Mouse (Mus musculus) stomach, embryonic 14.5 days (tissue): ENCODE measurements around the gene Bub1b. TPM values are rescaled to one million over a fixed set of nuclear protein-coding genes. Genes with fewer than 3 reads are reported as not detected.

Experiments
- ATAC-seq: fragments of 200-750 bp; cut with Nextera tagmentation; 2 replicates; pipeline ENCODE4 v1.8.0; 2017; ENCODE audit warnings: low read depth, moderate TSS enrichment; ENCODE audit not compliant: insufficient number of reproducible peaks, insufficient read depth, low FRiP score
- H3K27ac ChIP-seq: fragments of 300-500 bp; sonication (generic); 2 replicates; pipeline ENCODE4 v1.5.1; 2014; ENCODE audit warnings: mild to moderate bottlenecking, low read length, moderate library complexity, mixed read lengths
- H3K27me3 ChIP-seq: fragments of 300-500 bp; sonication (generic); 2 replicates; pipeline ENCODE4 v1.6.1; 2014; ENCODE audit warnings: low read length, control low read depth, mixed read lengths; ENCODE audit not compliant: control insufficient read depth, insufficient read depth
- H3K36me3 ChIP-seq: fragments of 300-500 bp; sonication (generic); 2 replicates; pipeline ENCODE4 v1.6.1; 2014; ENCODE audit warnings: mild to moderate bottlenecking, control low read depth, low read length, moderate library complexity, mixed read lengths; ENCODE audit not compliant: control insufficient read depth, insufficient read depth
- H3K4me1 ChIP-seq: fragments of 300-500 bp; sonication (generic); 2 replicates; pipeline ENCODE4 v1.6.1; 2014; ENCODE audit warnings: low read length, control low read depth, mixed read lengths; ENCODE audit not compliant: control insufficient read depth, insufficient read depth
- H3K4me2 ChIP-seq: fragments of 300-500 bp; sonication (generic); replicated peaks from 2 replicates; pipeline ENCODE4 v1.6.1; 2014; ENCODE audit warnings: low read depth, low read length, control low read depth
- H3K4me3 ChIP-seq: fragments of 300-500 bp; sonication (generic); 2 replicates; pipeline ENCODE4 v1.5.1; 2014; ENCODE audit warnings: low read depth, low read length, control low read depth
- H3K9ac ChIP-seq: fragments of 300-500 bp; sonication (generic); replicated peaks from 2 replicates; pipeline ENCODE4 v1.6.1; 2014; ENCODE audit warnings: low read depth, mild to moderate bottlenecking, control low read depth, low read length, moderate library complexity, mixed read lengths
- H3K9me3 ChIP-seq: fragments of 300-500 bp; sonication (generic); 2 replicates; pipeline ENCODE4 v1.6.1; 2016; ENCODE audit warnings: low read depth, low read length, control low read depth; ENCODE audit not compliant: control insufficient read depth
- whole genome bisulfite sequencing: fragments of 180-500 bp; shearing (Covaris S2); extraction: QIAGEN DNeasy Blood & Tissue Kit; methylation state at CpG from one replicate; pipeline ENCODE4 v1.1.7; 2014; 5-methylcytosine and 5-hydroxymethylcytosine counted together
- polyA plus RNA-seq: library from polyadenylated mRNA; unstranded; fragments of >200 nt; fragmentation: Nextera tagmentation; extraction: Ambion mirVana; gene quantifications from 2 replicates; pipeline ENCODE4 v1.2.1, GENCODE M21; 2014

Bub1b gene
- polyA plus RNA-seq, 1 experiment from 2014 or later, result 81.2 TPM

GRCm38 (mm10) chr2:118687791-118688190 lies 89.8 kb downstream of the Bub1b start:
- no peaks in the 10 kb centered on the region for H3K36me3 ChIP-seq
- H3K27ac ChIP-seq, result no peak overlapping the region
- WGBS, result 93% methylated on average over 3 of the region's 3 CpGs
- H3K27me3 ChIP-seq, result no peaks in the 10 kb centered on the region
- no peak overlapping the region for H3K9ac ChIP-seq
- no peak for ATAC-seq
- no peak overlapping the region for H3K4me2 ChIP-seq
- H3K4me1 ChIP-seq, result no peaks in the 10 kb centered on the region
- H3K9me3 ChIP-seq, result no peaks in the 10 kb centered on the region
- H3K4me3 ChIP-seq, result no peak overlapping the region

DNA sequence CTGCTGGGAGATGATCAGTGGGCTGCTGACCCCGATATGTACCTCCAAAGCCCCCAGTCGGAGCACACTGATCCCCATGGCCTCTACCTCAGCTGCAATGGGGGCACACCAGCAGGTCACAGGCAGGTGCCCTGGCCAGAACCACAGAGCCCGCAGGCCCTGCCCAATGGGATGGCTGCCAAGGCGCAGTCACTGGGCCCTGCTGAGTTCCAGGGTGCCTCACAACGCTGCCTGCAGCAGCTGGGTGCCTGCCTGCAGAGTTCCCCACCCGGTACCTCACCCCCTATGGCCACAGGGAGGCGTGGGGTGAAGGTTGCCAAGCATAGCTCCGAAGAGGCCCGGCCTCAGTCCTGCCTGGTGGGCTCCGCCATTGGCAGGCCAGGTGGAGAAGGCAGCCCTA lies 91.9 kb downstream of the Bub1b start:
- Histone ChIP-seq H3K27ac (no peak overlapping the region), H3K27me3 (no peaks in the 10 kb centered on the region), H3K9me3 (no peaks in the 10 kb centered on the region), H3K9ac (no peak overlapping the region), H3K36me3 (no peaks in the 10 kb centered on the region), H3K4me1 (no peaks in the 10 kb centered on the region), H3K4me3 (no peak overlapping the region), H3K4me2 (no peak overlapping the region)
- no peak for ATAC-seq
- WGBS, result 74% methylated on average over 10 of the region's 10 CpGs

Other genes starting within 250 kb of the Bub1b start
- gene Gpr176, start 224.8 kb upstream of the Bub1b start, polyA plus RNA-seq, result 0.41 and 0.57 TPM in 2 replicates
- 13.8 and 15.2 TPM in 2 replicates for gene Eif2ak4, start 209.6 kb upstream of the Bub1b start, polyA plus RNA-seq
- gene Srp14, start 118.5 kb upstream of the Bub1b start, polyA plus RNA-seq, result 221 and 226 TPM in 2 replicates
- 7.7 and 8.2 TPM in 2 replicates for gene Bmf, start 48.5 kb upstream of the Bub1b start, polyA plus RNA-seq
- 3.0 and 3.3 TPM in 2 replicates for gene Pak6, start 65.1 kb downstream of the Bub1b start, polyA plus RNA-seq
- 0.07 TPM in 1 of 2 replicates, not detected in the other for gene Ankrd63, start 105.8 kb downstream of the Bub1b start, polyA plus RNA-seq
- gene Plcb2, start 130.2 kb downstream of the Bub1b start, polyA plus RNA-seq, result 1.3 and 2.0 TPM in 2 replicates
- 33.0 and 33.5 TPM in 2 replicates for gene Inafm2, start 147.5 kb downstream of the Bub1b start, polyA plus RNA-seq
- gene Ccdc9b, start 164.4 kb downstream of the Bub1b start, polyA plus RNA-seq, result 0.75 and 1.4 TPM in 2 replicates
- gene Phgr1, start 174.6 kb downstream of the Bub1b start, polyA plus RNA-seq, result 22.2 and 24.8 TPM in 2 replicates
- gene Disp2, start 181.5 kb downstream of the Bub1b start, polyA plus RNA-seq, result 2.1 and 2.8 TPM in 2 replicates
- gene Knstrn, start 215.8 kb downstream of the Bub1b start, polyA plus RNA-seq, result 103 and 105 TPM in 2 replicates